Mouse (Mus musculus) C3H10T1/2 (cell line): Measurements from ENCODE around the gene Scgb1a1. TPM values are rescaled to one million over a fixed set of nuclear protein-coding genes. Genes with fewer than 3 reads are reported as not detected.

Source experiments
- polyA plus RNA-seq, 2 experiments: library from polyadenylated mRNA; unstranded; fragments of >200 nt; fragmentation: generic; extraction: Trizol; gene quantifications; one replicate each; pipeline ENCODE4 v1.2.1; 2012; ENCODE audit warnings: missing spikeins in 2 of 2

Gene Scgb1a1
- polyA plus RNA-seq = not detected

DNA sequence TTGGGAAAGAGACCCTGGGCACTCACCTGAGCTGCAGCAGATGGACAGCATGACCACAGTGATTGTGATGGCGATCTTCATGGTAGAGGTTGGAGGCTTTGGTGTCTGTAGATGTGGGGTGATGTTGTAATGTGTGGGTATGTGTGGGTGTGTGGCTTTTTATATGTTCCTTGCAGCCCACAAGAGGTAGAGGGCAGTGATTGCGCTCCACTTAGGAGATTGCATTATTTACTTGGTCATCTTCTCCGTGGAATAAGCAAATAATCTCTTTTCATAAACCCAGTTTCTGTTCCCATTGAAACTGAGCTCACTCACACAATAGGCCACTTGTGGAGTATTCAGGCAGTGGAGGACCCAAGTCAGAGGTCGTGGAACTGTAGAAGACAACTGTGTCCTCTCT lies at the start of gene Scgb1a1:
TSS of gene Scgb1a1 (minus strand) at position 138 of the 400 bp plus-strand sequence.

DNA sequence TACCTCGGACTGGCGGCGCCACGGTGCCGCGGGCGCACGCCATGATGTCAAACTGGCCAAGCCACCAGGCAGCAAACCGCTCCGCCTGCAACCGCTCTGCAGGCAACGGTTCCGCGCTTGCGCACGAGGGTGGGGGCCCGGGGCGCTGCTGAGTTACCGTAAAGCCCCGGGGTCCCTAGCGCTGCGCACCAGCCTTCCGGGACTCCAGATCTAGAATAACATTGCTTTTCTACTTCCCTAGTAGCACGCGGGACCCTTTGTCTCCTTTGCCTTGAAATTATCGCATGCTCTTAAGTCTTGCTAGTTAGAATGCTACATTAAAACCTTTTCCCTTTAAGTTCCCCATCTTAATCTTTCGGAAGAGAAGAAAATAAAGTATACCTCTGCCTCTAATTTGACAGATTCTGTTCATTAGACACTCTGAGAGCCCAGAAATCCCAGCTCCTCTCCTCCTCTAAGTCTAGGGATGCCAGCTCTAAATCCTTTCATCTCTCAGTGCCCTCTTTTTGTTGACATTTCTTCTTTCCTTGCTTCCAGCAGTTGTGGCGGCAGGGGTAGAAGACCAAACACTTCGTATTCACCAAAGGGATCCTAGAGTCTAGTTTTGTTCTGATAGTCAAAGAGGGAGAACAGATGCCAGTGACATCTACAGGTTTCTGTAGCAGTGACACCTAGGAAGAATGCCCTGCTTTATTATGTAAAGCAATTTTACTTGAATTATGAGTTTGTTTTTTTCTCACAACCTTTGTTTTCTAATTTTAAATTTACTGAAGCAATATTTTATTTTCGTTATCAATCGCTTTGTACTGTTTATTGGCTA lies 48.0 kb upstream of the Scgb1a1 start, which contains the start of gene Asrgl1:
TSS of gene Asrgl1 (minus strand) at position 125 of the 820 bp plus-strand sequence.

Other genes with a start within 250 kb of the Scgb1a1 start
- under 1 TPM; 0.04 to 0.41 TPM for gene Gng3, start 248.8 kb downstream of the Scgb1a1 start, polyA plus RNA-seq
- 1 to 10 TPM in 1 of 2 experiments, under 1 TPM in 1; 0.08 to 7.0 TPM for gene Lrrn4cl, start 237.2 kb downstream of the Scgb1a1 start, polyA plus RNA-seq
- gene Ubxn1, start 216.5 kb downstream of the Scgb1a1 start, polyA plus RNA-seq = 100 to 1,000 TPM; 240 to 270 TPM
- gene Uqcc3, start 207.0 kb downstream of the Scgb1a1 start, polyA plus RNA-seq = 10 to 100 TPM; 63.8 to 97.9 TPM
- 1 to 10 TPM; 3.4 to 3.7 TPM for gene Lbhd1, start 204.2 kb downstream of the Scgb1a1 start, polyA plus RNA-seq
- gene Gm49403, start 204.0 kb downstream of the Scgb1a1 start, polyA plus RNA-seq = not detected
- gene 1810009A15Rik, start 199.1 kb downstream of the Scgb1a1 start, polyA plus RNA-seq = 100 to 1,000 TPM in 1 of 2 experiments, 10 to 100 TPM in 1; 73.9 to 176 TPM
- under 1 TPM in 1 of 2 experiments, not detected in 1; 0.18 TPM for gene Gm49416, start 199.0 kb downstream of the Scgb1a1 start, polyA plus RNA-seq
- 10 to 100 TPM; 30.2 to 43.9 TPM for gene Ints5, start 195.0 kb downstream of the Scgb1a1 start, polyA plus RNA-seq
- 100 to 1,000 TPM in 1 of 2 experiments, 10 to 100 TPM in 1; 43.4 to 137 TPM for gene Ganab, start 189.9 kb downstream of the Scgb1a1 start, polyA plus RNA-seq
- 10 to 100 TPM; 56.0 to 67.8 TPM for gene B3gat3, start 167.6 kb downstream of the Scgb1a1 start, polyA plus RNA-seq
- 10 to 100 TPM in 1 of 2 experiments, 1 to 10 TPM in 1; 5.9 to 12.1 TPM for gene Rom1, start 158.6 kb downstream of the Scgb1a1 start, polyA plus RNA-seq
- gene Eml3, start 158.4 kb downstream of the Scgb1a1 start, polyA plus RNA-seq = 10 to 100 TPM; 30.0 to 62.2 TPM
- gene Mta2, start 146.1 kb downstream of the Scgb1a1 start, polyA plus RNA-seq = 10 to 100 TPM; 55.6 to 94.0 TPM
- 10 to 100 TPM; 16.0 to 17.5 TPM for gene Tut1, start 134.1 kb downstream of the Scgb1a1 start, polyA plus RNA-seq
- gene Eef1g, start 120.9 kb downstream of the Scgb1a1 start, polyA plus RNA-seq = 1,000 to 10,000 TPM in 1 of 2 experiments, 100 to 1,000 TPM in 1; 710 to 2,782 TPM
- gene Ahnak, start 98.7 kb downstream of the Scgb1a1 start, polyA plus RNA-seq = 100 to 1,000 TPM in 1 of 2 experiments, 10 to 100 TPM in 1; 26.0 to 103 TPM
- gene Asrgl1, start 47.7 kb upstream of the Scgb1a1 start, polyA plus RNA-seq = 1 to 10 TPM; 3.0 to 6.1 TPM